Mouse (Mus musculus) limb, embryonic 10.5 days (tissue): ENCODE measurements around the gene Spata5. TPM values are rescaled to one million over a fixed set of nuclear protein-coding genes. Genes with fewer than 3 reads are reported as not detected.
A peak's percentile ranks its signal among the peaks of the same experiment; 100 is the strongest.

Experiments
- DNase-seq: peaks from one replicate; pipeline ENCODE4 v3.0.0-alpha.2; 2017; ENCODE audit warnings: low spot score
- H3K27ac ChIP-seq: fragments of 300-500 bp; sonication (generic); 2 replicates; pipeline ENCODE4 v1.5.1; 2016; ENCODE audit warnings: mild to moderate bottlenecking
- H3K27me3 ChIP-seq: fragments of 300-500 bp; sonication (generic); 2 replicates; pipeline ENCODE4 v1.6.1; 2016; ENCODE audit warnings: low read depth, mild to moderate bottlenecking; ENCODE audit not compliant: poor library complexity, severe bottlenecking
- H3K36me3 ChIP-seq: fragments of 300-500 bp; sonication (generic); 2 replicates; pipeline ENCODE4 v1.6.1; 2016; ENCODE audit warnings: mild to moderate bottlenecking, moderate library complexity
- H3K4me1 ChIP-seq: fragments of 300-500 bp; sonication (generic); 2 replicates; pipeline ENCODE4 v1.6.1; 2016
- H3K4me3 ChIP-seq: fragments of 300-500 bp; sonication (generic); 2 replicates; pipeline ENCODE4 v1.5.1; 2016; ENCODE audit warnings: mild to moderate bottlenecking, moderate library complexity
- H3K9me3 ChIP-seq: fragments of 300-500 bp; sonication (generic); replicated peaks from 2 replicates; pipeline ENCODE4 v1.6.1; 2016; ENCODE audit warnings: mild to moderate bottlenecking
- WGBS: fragments of 180-500 bp; shearing (Covaris S2); methylation state at CpG from one replicate; pipeline ENCODE4 v1.1.7; 2016; 5-methylcytosine and 5-hydroxymethylcytosine counted together
- polyA plus RNA-seq: library from polyadenylated mRNA; unstranded; fragments of >200 nt; fragmentation: Nextera tagmentation; extraction: Ambion mirVana; gene quantifications from 2 replicates; pipeline ENCODE4 v1.2.1, GENCODE M21; 2016

Gene Spata5
- polyA plus RNA-seq, 1 experiment from 2014 or later, result 53.3 TPM

GRCm38 (mm10) chr3:37546351-37546750, 126.7 kb downstream of the Spata5 start:
- no peak overlapping the region for H3K4me3 ChIP-seq
- H3K27me3 ChIP-seq, result no peaks in the 10 kb centered on the region
- no peak overlapping the region for H3K27ac ChIP-seq
- H3K36me3 ChIP-seq, result no peaks in the 10 kb centered on the region
- WGBS, result 93% methylated on average over 4 of the region's 4 CpGs
- no peaks in the 10 kb centered on the region for H3K4me1 ChIP-seq
- DNase-seq, result no peak
- no peaks in the 10 kb centered on the region for H3K9me3 ChIP-seq

- Histone ChIP-seq H3K4me1 (no peaks in the 10 kb centered on the region), H3K27ac (no peak overlapping the region), H3K4me3 (no peak overlapping the region), H3K27me3 (no peaks in the 10 kb centered on the region), H3K9me3 (no peaks in the 10 kb centered on the region), H3K36me3 (no peaks in the 10 kb centered on the region)
- WGBS, result 88% methylated on average over 3 of the region's 3 CpGs
- DNase-seq, result no peak
These were observed 130.5 kb downstream of the Spata5 start for GRCm38 (mm10) chr3:37550190-37550589.

DNA sequence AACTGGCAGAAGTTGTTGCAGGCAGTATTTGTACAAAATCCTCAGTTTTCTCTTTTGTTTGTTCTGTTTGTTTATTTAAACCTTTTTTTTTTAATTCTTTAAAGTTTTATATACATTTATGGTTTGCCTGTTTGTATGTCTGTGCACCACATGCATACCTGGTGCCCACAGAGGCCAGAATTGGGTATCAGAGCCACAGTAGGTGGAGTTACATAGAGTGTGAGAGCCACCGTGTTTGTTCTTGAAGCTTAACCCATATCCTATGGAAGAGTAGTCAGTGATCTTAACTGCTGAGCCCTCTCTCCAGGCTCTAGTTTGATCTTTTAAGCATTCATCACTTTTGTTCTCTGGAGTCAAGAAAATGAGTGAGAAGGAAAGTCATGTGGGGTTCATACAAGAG, 130.9 kb downstream of the Spata5 start:
- H3K4me3 ChIP-seq, result no peak overlapping the region
- DNase-seq, result no peak
- no peaks in the 10 kb centered on the region for H3K27me3 ChIP-seq
- H3K4me1 ChIP-seq, result no peaks in the 10 kb centered on the region
- no peaks in the 10 kb centered on the region for H3K36me3 ChIP-seq
- no peaks in the 10 kb centered on the region for H3K9me3 ChIP-seq
- 72% methylated on average over 1 of the region's 1 CpGs for WGBS
- H3K27ac ChIP-seq, result no peak overlapping the region

- no peaks in the 10 kb centered on the region for H3K36me3 ChIP-seq
- no peak for DNase-seq
- H3K27me3 ChIP-seq, result no peaks in the 10 kb centered on the region
- H3K27ac ChIP-seq, result no peak overlapping the region
- H3K4me3 ChIP-seq, result no peak overlapping the region
- H3K4me1 ChIP-seq, result peaks cover 7% of the 10 kb centered on the region
- H3K9me3 ChIP-seq, result no peaks in the 10 kb centered on the region
- WGBS, result 82% methylated on average over 1 of the region's 1 CpGs
These were observed 131.8 kb downstream of the Spata5 start for GRCm38 (mm10) chr3:37551486-37551885.

DNA sequence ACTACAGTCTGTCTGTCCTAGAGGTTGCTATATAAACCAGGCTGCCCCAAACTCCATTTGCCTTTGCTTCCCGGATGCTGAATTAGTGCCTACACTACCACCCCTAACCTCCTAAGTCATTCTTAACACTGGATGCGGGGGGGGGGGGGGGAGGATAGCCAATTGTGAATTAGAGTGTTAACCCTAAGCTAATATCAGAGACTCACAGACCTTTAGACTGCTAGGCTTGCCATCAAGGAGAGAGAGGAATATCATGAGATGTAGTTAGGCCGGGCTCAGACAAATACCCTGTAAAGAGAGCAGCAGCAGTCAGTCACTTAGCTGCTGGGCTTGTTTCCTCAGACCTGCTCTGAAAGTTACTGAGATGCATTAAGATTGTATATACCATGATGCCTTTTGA, 132.5 kb downstream of the Spata5 start:
- H3K9me3 ChIP-seq, result no peaks in the 10 kb centered on the region
- H3K4me3 ChIP-seq, result no peak overlapping the region
- 79% methylated on average over 3 of the region's 3 CpGs for WGBS
- H3K4me1 ChIP-seq, result peaks cover 14% of the 10 kb centered on the region
- H3K36me3 ChIP-seq, result no peaks in the 10 kb centered on the region
- no peaks in the 10 kb centered on the region for H3K27me3 ChIP-seq
- no peak for DNase-seq
- H3K27ac ChIP-seq, result no peak overlapping the region

DNA sequence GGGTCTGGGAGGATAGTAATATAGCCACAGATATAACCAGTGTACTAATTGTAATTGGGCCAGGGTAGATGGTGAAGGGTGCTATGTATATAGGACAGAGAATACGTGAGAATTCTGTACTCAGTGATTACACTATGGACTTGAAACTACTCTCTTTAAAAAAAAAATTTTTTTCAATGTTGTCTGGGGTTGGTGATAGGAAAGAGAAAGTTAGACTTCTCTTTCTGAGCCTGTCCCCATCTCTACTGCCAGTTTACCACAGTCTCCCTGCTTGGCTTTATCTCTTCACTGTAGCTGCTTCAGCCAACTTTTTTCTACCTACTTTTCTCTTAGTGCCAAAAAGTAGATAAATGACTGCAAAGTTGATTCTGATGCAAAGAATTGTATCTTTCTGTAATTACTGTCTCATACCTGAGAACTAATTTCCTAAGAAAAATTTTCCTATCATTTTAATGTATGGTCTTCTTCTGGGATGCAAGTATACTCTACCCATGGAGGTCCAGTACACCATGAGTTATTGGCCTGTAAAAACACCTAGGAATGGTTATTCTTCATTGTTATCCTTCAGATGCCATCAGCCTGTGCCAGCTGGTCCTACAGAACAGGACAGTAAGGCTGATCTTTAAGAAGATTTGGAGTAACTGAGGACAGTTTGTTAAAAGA, 133.8 kb downstream of the Spata5 start:
- Histone ChIP-seq H3K36me3 (no peaks in the 10 kb centered on the region), H3K4me3 (no peak overlapping the region), H3K4me1 (peaks cover 16% of the 10 kb centered on the region), H3K27me3 (no peaks in the 10 kb centered on the region), H3K9me3 (no peaks in the 10 kb centered on the region), H3K27ac (no peak overlapping the region)
- WGBS, result 98% methylated on average over 1 of the region's 1 CpGs
- DNase-seq, result no peak

- DNase-seq, result no peak
- H3K9me3 ChIP-seq, result no peaks in the 10 kb centered on the region
- no peak overlapping the region for H3K4me3 ChIP-seq
- peaks cover 16% of the 10 kb centered on the region for H3K4me1 ChIP-seq
- peak overlapping the region; percentile 64 for H3K27ac ChIP-seq
- H3K27me3 ChIP-seq, result no peaks in the 10 kb centered on the region
- peaks cover 2% of the 10 kb centered on the region; the same call in 1 of the 2 replicates for H3K36me3 ChIP-seq
- WGBS, result 38% methylated on average over 7 of the region's 7 CpGs
These were observed 136.9 kb downstream of the Spata5 start for GRCm38 (mm10) chr3:37556412-37557113.

DNA sequence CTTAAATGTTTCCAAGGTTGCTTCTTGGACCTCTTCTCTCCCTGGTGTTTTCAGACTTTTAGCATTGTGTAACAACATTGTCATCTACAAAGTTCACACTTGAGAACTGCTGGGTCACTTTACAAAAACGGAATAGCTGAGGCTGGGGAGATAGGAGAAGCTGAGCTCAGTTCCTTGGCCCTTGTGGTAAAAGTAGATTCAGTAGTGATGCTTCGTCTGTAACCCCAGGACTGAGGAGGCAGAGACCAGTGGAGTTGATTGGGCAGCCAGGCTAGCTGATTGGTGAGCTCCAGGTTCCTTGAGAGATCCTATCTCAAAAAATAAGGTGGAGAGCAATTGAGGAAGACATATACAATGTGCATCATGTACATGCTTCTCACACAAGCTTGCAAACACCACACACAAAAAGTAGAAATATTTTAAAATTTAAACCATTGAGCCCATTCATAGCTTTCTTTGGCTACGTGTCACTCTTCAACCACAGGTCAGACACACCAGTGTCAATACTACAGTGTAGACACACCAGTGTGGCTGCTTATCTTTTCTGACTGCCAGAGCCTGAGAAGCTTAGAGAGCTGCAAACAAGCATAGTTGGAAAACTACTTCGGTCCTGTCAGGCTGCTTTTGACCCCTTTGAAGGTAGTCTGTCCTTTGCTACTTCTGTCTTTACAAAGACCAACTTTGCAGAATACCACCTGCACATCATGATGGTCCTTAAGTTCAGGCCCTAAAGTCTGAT, 138.2 kb downstream of the Spata5 start:
- Histone ChIP-seq H3K4me3 (no peak overlapping the region), H3K36me3 (peaks cover 2% of the 10 kb centered on the region; the same call in 1 of the 2 replicates), H3K4me1 (peaks cover 16% of the 10 kb centered on the region), H3K27ac (no peak overlapping the region), H3K9me3 (no peaks in the 10 kb centered on the region), H3K27me3 (no peaks in the 10 kb centered on the region)
- no peak for DNase-seq
- 90% methylated on average over 4 of the region's 4 CpGs for WGBS

DNA sequence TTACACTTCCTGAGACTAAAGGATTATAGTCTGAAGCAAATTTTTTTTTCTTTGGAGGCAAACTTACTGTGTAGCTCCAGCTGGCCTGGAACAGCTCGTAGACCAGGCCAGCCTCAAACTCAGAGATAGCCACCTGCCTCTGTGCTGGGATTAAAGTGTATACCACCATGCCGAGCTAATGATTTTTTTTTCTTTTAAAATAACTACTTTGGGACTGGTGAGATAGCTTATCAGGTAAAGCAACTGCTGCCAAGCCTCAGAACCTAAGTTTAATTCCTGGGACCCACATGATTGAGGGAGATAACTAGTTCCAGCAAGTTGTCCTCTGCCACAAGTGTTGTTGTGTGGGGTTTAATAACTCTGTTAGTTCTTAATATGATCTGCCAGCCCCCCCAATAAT, 139.6 kb downstream of the Spata5 start:
- peaks cover 2% of the 10 kb centered on the region; the same call in 1 of the 2 replicates for H3K36me3 ChIP-seq
- DNase-seq, result no peak
- peaks cover 16% of the 10 kb centered on the region for H3K4me1 ChIP-seq

DNA sequence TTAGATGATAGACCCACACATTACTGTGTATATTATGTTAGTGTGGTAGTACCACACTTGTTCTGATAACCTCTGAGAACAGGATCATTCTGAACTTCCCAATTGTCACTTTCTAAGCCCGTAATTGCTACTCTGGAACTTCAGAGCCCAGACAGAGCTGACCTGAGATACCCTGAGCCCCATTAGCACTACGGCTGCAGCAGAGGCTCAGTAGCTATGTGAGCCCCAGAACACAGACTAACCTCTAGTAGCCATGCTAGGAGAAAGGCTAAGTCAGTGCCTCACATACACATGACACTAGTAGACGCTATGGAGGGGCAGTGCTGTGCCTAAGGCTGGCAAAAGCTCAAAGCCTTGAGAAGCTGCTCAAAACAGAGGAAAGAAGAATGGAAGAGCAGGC, 141.8 kb downstream of the Spata5 start:
- DNase-seq, result no peak
- H3K27me3 ChIP-seq, result no peaks in the 10 kb centered on the region
- H3K4me1 ChIP-seq, result peaks cover 9% of the 10 kb centered on the region
- H3K9me3 ChIP-seq, result no peaks in the 10 kb centered on the region
- no peak overlapping the region for H3K27ac ChIP-seq
- H3K4me3 ChIP-seq, result no peak overlapping the region
- H3K36me3 ChIP-seq, result peaks cover 2% of the 10 kb centered on the region; the same call in 1 of the 2 replicates
- 83% methylated on average over 3 of the region's 3 CpGs for WGBS

More for the DNA sequence above, 139.6 kb downstream of the Spata5 start:
- no peak overlapping the region for H3K4me3 ChIP-seq
- H3K9me3 ChIP-seq, result no peaks in the 10 kb centered on the region
- 88% methylated on average over 2 of the region's 2 CpGs for WGBS
- H3K27me3 ChIP-seq, result no peaks in the 10 kb centered on the region
- H3K27ac ChIP-seq, result no peak overlapping the region

GRCm38 (mm10) chr3:37566097-37566496, 146.4 kb downstream of the Spata5 start:
- Histone ChIP-seq H3K27ac (no peak overlapping the region), H3K9me3 (no peaks in the 10 kb centered on the region), H3K4me1 (peaks cover 28% of the 10 kb centered on the region), H3K4me3 (no peak overlapping the region), H3K27me3 (no peaks in the 10 kb centered on the region), H3K36me3 (no peaks in the 10 kb centered on the region)
- DNase-seq, result no peak
- WGBS, result 95% methylated on average over 6 of the region's 6 CpGs

GRCm38 (mm10) chr3:37567505-37567904, 147.8 kb downstream of the Spata5 start:
- 86% methylated on average over 1 of the region's 1 CpGs for WGBS
- no peaks in the 10 kb centered on the region for H3K27me3 ChIP-seq
- no peak for DNase-seq
- no peak overlapping the region for H3K27ac ChIP-seq
- no peak overlapping the region for H3K4me3 ChIP-seq
- no peaks in the 10 kb centered on the region for H3K9me3 ChIP-seq
- peaks cover 39% of the 10 kb centered on the region for H3K4me1 ChIP-seq
- no peaks in the 10 kb centered on the region for H3K36me3 ChIP-seq

DNA sequence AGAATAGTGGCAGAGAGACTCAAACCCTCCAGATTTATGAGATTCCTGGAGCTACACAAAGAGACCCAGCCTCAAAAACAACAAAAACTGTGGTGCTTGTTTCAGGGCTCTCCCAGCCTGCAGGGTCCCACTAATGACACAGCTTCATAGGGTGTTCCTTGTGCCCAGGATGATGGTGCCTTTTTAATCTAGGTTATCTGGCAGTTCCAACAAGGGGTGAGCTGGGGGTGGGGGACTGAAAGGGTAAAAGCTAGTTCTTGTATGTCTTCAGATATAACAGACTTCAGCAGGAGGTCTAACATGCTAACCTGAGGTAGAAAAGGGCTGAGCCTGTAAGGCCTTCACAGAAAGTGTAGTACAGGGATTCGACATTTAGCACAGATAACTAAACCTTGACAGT, 149.1 kb downstream of the Spata5 start:
- H3K36me3 ChIP-seq, result no peaks in the 10 kb centered on the region
- H3K4me3 ChIP-seq, result no peak overlapping the region
- WGBS, result 88% methylated on average over 1 of the region's 1 CpGs
- no peak for DNase-seq
- H3K9me3 ChIP-seq, result no peaks in the 10 kb centered on the region
- no peaks in the 10 kb centered on the region for H3K27me3 ChIP-seq
- H3K27ac ChIP-seq, result peak overlapping the region; percentile 80; the same call in 1 of the 2 replicates
- H3K4me1 ChIP-seq, result peaks cover 39% of the 10 kb centered on the region
